Comparison of ENCODE assay signal across 22 mouse cellular contexts in the genomic region with DNA sequence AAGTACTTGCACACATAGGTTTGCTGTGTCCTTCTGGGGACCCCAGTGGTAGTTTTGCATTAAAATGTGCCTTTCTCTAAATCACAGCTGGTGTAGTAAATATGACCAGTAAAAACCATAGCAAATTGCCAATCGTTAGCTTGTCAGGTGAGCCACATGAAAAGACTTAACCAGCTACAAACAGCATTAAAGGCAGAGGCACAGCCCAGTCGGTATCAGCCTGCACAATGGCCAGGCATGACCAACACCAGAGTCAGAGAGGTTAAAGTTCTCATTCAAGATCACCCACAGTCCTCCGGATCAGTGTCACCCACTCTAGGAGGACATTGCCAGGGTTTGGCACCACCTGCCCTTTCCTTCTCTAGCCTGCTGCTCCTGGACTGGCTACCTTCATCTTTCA. TPM values are rescaled to one million over a fixed set of nuclear protein-coding genes. Genes with fewer than 3 reads are reported as not detected.
DNase-seq lines count a peak whose midpoint lies in the region; ATAC-seq lines count a peak whose summit lies in the region.
"Had no signal": no experiment of that assay in that cellular context is flagged by ENCODE, and none has a peak within 500 bp of the region (broad histone marks: within the 10 kb centered on the region; RNA-seq: fewer than 3 reads in every experiment).

No protein-coding gene starts in this region.

- no peak for ATAC-seq in hindbrain, embryonic 12.5 days (ENCODE audit: low FRiP score)
- ATAC-seq in neural tube, embryonic 11.5 days (ENCODE audit: insufficient read depth, low FRiP score, low TSS enrichment) = no peak
- no peak for ATAC-seq in activated CD4-positive, CD25-positive, alpha-beta regulatory T cell, adult 4 months
- ATAC-seq: forebrain, embryonic 13.5 days; Patski had no signal

- H3K27ac ChIP-seq in hindbrain, embryonic 10.5 days = peak overlapping the region; percentile 31; the same call in 1 of the 2 replicates
- H3K27ac ChIP-seq in hindbrain, embryonic 12.5 days = no peak overlapping the region
- H3K27ac ChIP-seq in neural tube, embryonic 11.5 days (ENCODE audit: low read depth, low read length) = no peak overlapping the region
- 0 out of 2 replicates have a peak overlapping the region, but pooled peaks have one; percentile 17 for H3K27ac ChIP-seq in limb, embryonic 10.5 days
- H3K27ac ChIP-seq: forebrain, embryonic 13.5 days; hindbrain, embryonic 13.5 days; kidney, postnatal 0 days; limb, embryonic 12.5 days; liver, embryonic 13.5 days; midbrain, embryonic 12.5 days had no signal

- no peak overlapping the region for H3K4me3 ChIP-seq in hindbrain, embryonic 10.5 days
- no peak overlapping the region for H3K4me3 ChIP-seq in hindbrain, embryonic 12.5 days
- no peak overlapping the region for H3K4me3 ChIP-seq in neural tube, embryonic 11.5 days (ENCODE audit: low read depth, low read length)
- no peak overlapping the region for H3K4me3 ChIP-seq in limb, embryonic 10.5 days
- H3K4me3 ChIP-seq: erythroblast, embryonic 14.5 days; forebrain, embryonic 13.5 days; hindbrain, embryonic 13.5 days; limb, embryonic 12.5 days; liver, embryonic 13.5 days; midbrain, embryonic 12.5 days had no signal

- H3K36me3 ChIP-seq in hindbrain, embryonic 10.5 days = no peaks in the 10 kb centered on the region
- no peaks in the 10 kb centered on the region for H3K36me3 ChIP-seq in hindbrain, embryonic 12.5 days
- H3K36me3 ChIP-seq in neural tube, embryonic 11.5 days (ENCODE audit: control insufficient read depth, insufficient read depth, low read length) = no peaks in the 10 kb centered on the region
- no peaks in the 10 kb centered on the region for H3K36me3 ChIP-seq in limb, embryonic 10.5 days
- H3K36me3 ChIP-seq: hindbrain, embryonic 13.5 days; limb, embryonic 12.5 days; liver, embryonic 13.5 days; midbrain, embryonic 12.5 days had no signal

- H3K4me1 ChIP-seq in hindbrain, embryonic 10.5 days (replicated peaks) = peaks cover 41% of the 10 kb centered on the region
- peaks cover 10% of the 10 kb centered on the region for H3K4me1 ChIP-seq in hindbrain, embryonic 12.5 days
- 0 out of 2 replicates have a peak, but pooled peaks cover 4% of the 10 kb centered on the region for H3K4me1 ChIP-seq in neural tube, embryonic 11.5 days (ENCODE audit: control insufficient read depth, insufficient read depth, low read length)
- peaks cover 41% of the 10 kb centered on the region for H3K4me1 ChIP-seq in limb, embryonic 10.5 days
- H3K4me1 ChIP-seq: forebrain, embryonic 13.5 days; midbrain, embryonic 12.5 days had no signal

- no peak overlapping the region for H3K4me2 ChIP-seq in hindbrain, embryonic 12.5 days (replicated peaks)
- H3K4me2 ChIP-seq in neural tube, embryonic 11.5 days (ENCODE audit: low read depth) = no peak overlapping the region
- H3K4me2 ChIP-seq: forebrain, embryonic 13.5 days; hindbrain, embryonic 13.5 days; limb, embryonic 12.5 days; liver, embryonic 13.5 days; lung, embryonic 14.5 days; midbrain, embryonic 12.5 days had no signal

- WGBS in hindbrain, embryonic 10.5 days = 73% methylated on average over 3 of the region's 3 CpGs
- WGBS in hindbrain, embryonic 12.5 days = 70% methylated on average over 3 of the region's 3 CpGs
- WGBS in neural tube, embryonic 11.5 days = 65% methylated on average over 3 of the region's 3 CpGs
- 75% methylated on average over 3 of the region's 3 CpGs for WGBS in limb, embryonic 10.5 days

- DNase-seq in hindbrain, embryonic 10.5 days (ENCODE audit: low spot score) = no peak
- DNase-seq in neural tube, embryonic 11.5 days (ENCODE audit: low spot score) = peak; percentile 7
- no peak for DNase-seq in neural tube, embryonic 10.5 days (ENCODE audit: extremely low spot score, low spot score)
- no peak for DNase-seq in limb, embryonic 10.5 days (ENCODE audit: low spot score)
- no peak for DNase-seq in thymus, postnatal 36 days
- DNase-seq: cerebellum, adult 2 months; gastrocnemius, postnatal 10 days; heart, postnatal 14 days; kidney, adult 8-10 months; liver, embryonic 13.5 days; right cerebral cortex, postnatal 25 days; thymus, adult 2 months had no signal

- H3K9me3 ChIP-seq in hindbrain, embryonic 10.5 days = no peaks in the 10 kb centered on the region
- no peaks in the 10 kb centered on the region for H3K9me3 ChIP-seq in hindbrain, embryonic 12.5 days (replicated peaks)
- no peaks in the 10 kb centered on the region for H3K9me3 ChIP-seq in neural tube, embryonic 11.5 days (ENCODE audit: control insufficient read depth, low read length)
- no peaks in the 10 kb centered on the region for H3K9me3 ChIP-seq in limb, embryonic 10.5 days (replicated peaks)
- H3K9me3 ChIP-seq: forebrain, embryonic 13.5 days; hindbrain, embryonic 13.5 days; limb, embryonic 12.5 days; liver, embryonic 13.5 days; midbrain, embryonic 12.5 days had no signal

- no peak overlapping the region for H3K9ac ChIP-seq in hindbrain, embryonic 12.5 days
- no peak overlapping the region for H3K9ac ChIP-seq in neural tube, embryonic 11.5 days (ENCODE audit: low read length)
- H3K9ac ChIP-seq: forebrain, embryonic 13.5 days; hindbrain, embryonic 13.5 days; limb, embryonic 12.5 days; liver, embryonic 13.5 days; lung, embryonic 14.5 days; midbrain, embryonic 12.5 days had no signal

- H3K27me3 ChIP-seq in hindbrain, embryonic 10.5 days (ENCODE audit: insufficient read depth, poor library complexity, severe bottlenecking) = no peaks in the 10 kb centered on the region
- no peaks in the 10 kb centered on the region for H3K27me3 ChIP-seq in hindbrain, embryonic 12.5 days
- no peaks in the 10 kb centered on the region for H3K27me3 ChIP-seq in neural tube, embryonic 11.5 days (ENCODE audit: control insufficient read depth, insufficient read depth, low read length)
- H3K27me3 ChIP-seq in limb, embryonic 10.5 days (ENCODE audit: low read depth, poor library complexity, severe bottlenecking) = no peaks in the 10 kb centered on the region; the same call in 1 of the 2 replicates
- H3K27me3 ChIP-seq: forebrain, embryonic 13.5 days; hindbrain, embryonic 13.5 days; limb, embryonic 12.5 days; liver, embryonic 13.5 days; midbrain, embryonic 12.5 days; Patski had no signal

RNA-seq across cellular contexts. Expression of a gene that starts 58.5 kb away (rescaled TPM):
- 8.3 and 9.1 TPM in 2 replicates for polyA plus RNA-seq in hindbrain, embryonic 10.5 days (2016; fragmentation: Nextera tagmentation; extraction: Ambion mirVana)
- polyA plus RNA-seq in hindbrain, embryonic 12.5 days (2016; fragmentation: Nextera tagmentation; extraction: Ambion mirVana) = 12.8 and 13.5 TPM in 2 replicates
- polyA plus RNA-seq in neural tube, embryonic 11.5 days (2014; fragmentation: Nextera tagmentation; extraction: Ambion mirVana) = 8.4 and 9.8 TPM in 2 replicates
- polyA plus RNA-seq in limb, embryonic 10.5 days (2016; fragmentation: Nextera tagmentation; extraction: Ambion mirVana) = 10.0 and 12.4 TPM in 2 replicates
- 10 to 100 TPM; 14.1 to 16.0 TPM for polyA plus RNA-seq in activated CD4-positive, CD25-positive, alpha-beta regulatory T cell, adult 4 months (2017; shearing (Covaris generic))

Comparison
In these comparisons a context has a peak if more than half of its experiments do, and no peak if none do; other contexts are left out.
1. H3K27ac ChIP-seq: peak in hindbrain, embryonic 10.5 days (single experiment) and limb, embryonic 10.5 days (single experiment); none in hindbrain, embryonic 12.5 days (single experiment) and neural tube, embryonic 11.5 days (single experiment).